ENCODE assay signal across 8 mouse cellular contexts in genomic region chr16:33833429-33833753, GRCm38 (mm10). TPM values are rescaled to one million over a fixed set of nuclear protein-coding genes. Genes with fewer than 3 reads are reported as not detected.
DNase-seq lines count a peak whose midpoint lies in the region; ATAC-seq and TF ChIP-seq lines count a peak whose summit lies in the region.

No protein-coding gene starts in this region.

- peak overlapping the region; percentile 62 for H3K4me2 ChIP-seq in CH12.LX (ENCODE audit: insufficient read depth, low read depth, poor library complexity, severe bottlenecking)
- peak overlapping the region; percentile 43 for H3K4me2 ChIP-seq in forebrain, embryonic 16.5 days (ENCODE audit: low read length)
- peak overlapping the region; percentile 59 for H3K4me2 ChIP-seq in liver, embryonic 14.5 days (ENCODE audit: low read depth)

- TF ChIP-seq EP300 in CH12.LX (IDR thresholded peaks at IDR 0.05; ENCODE audit: low read length): no peak
- no peak for TF ChIP-seq EP300 in liver, embryonic 14.5 days (IDR thresholded peaks at IDR 0.05; ENCODE audit: low read depth)

- H3K9ac ChIP-seq in CH12.LX (ENCODE audit: insufficient read depth, low read depth): peak overlapping the region; percentile 43
- H3K9ac ChIP-seq in forebrain, embryonic 16.5 days (replicated peaks; ENCODE audit: low read depth, low read length): no peak overlapping the region
- H3K9ac ChIP-seq in liver, embryonic 14.5 days (replicated peaks): no peak overlapping the region

- H3K9me3 ChIP-seq in heart, embryonic 10.5 days: no peaks in the 10 kb centered on the region
- no peaks in the 10 kb centered on the region for H3K9me3 ChIP-seq in CH12.LX (replicated peaks; ENCODE audit: low read length)
- H3K9me3 ChIP-seq in forebrain, embryonic 16.5 days (ENCODE audit: control insufficient read depth, low read length): no peaks in the 10 kb centered on the region
- no peaks in the 10 kb centered on the region for H3K9me3 ChIP-seq in liver, embryonic 14.5 days (ENCODE audit: control insufficient read depth, low read length)

- dilution Hi-C loops in CH12.LX (cut with MboI; ENCODE audit: extremely low pct_ligation_motif_present, extremely low pct_unique_long_range_greater_than_20kb, low sequenced_read_pairs): no loop called here

- peaks cover 52% of the 10 kb centered on the region for H3K4me1 ChIP-seq in heart, embryonic 10.5 days
- peaks cover 7 to 22% of the 10 kb centered on the region in 2 experiments for H3K4me1 ChIP-seq in CH12.LX (ENCODE audit: control insufficient read depth in 1 of 2, insufficient read depth in 2 of 2)
- H3K4me1 ChIP-seq in forebrain, embryonic 16.5 days (replicated peaks; ENCODE audit: control insufficient read depth, insufficient read depth, low read length): peaks cover 32% of the 10 kb centered on the region
- H3K4me1 ChIP-seq in liver, embryonic 14.5 days (replicated peaks; ENCODE audit: control insufficient read depth in 2 of 2, insufficient read depth in 2 of 2, low read length in 1 of 2): peaks cover 0 to 23% of the 10 kb centered on the region in 2 experiments; a peak in 2 of 4 replicates

- no peak for TF ChIP-seq RAD21 in CH12.LX (IDR thresholded peaks at IDR 0.05; ENCODE audit: low read depth, low read length)

- in situ Hi-C loops in CH12.LX (cut with MboI; ENCODE audit: low pct_ligation_motif_present, low pct_unique_long_range_greater_than_20kb, low sequenced_read_pairs): no loop called here

- ATAC-seq in forebrain, embryonic 16.5 days: no peak
- no peak for ATAC-seq in liver, embryonic 14.5 days (ENCODE audit: insufficient read depth)

- TF ChIP-seq CTCF in CH12.LX (conservative IDR thresholded peaks at IDR 0.05 in 1 of 2, IDR thresholded peaks at IDR 0.05 in 1 of 2; ENCODE audit: low read depth in 2 of 2, low read length in 2 of 2): no peak
- TF ChIP-seq CTCF in liver, embryonic 14.5 days (IDR thresholded peaks at IDR 0.05; ENCODE audit: low read depth): no peak

- no peak for TF ChIP-seq POLR2A in CH12.LX (IDR thresholded peaks at IDR 0.05; ENCODE audit: low read depth, low read length)

- DNase-seq in heart, embryonic 10.5 days (ENCODE audit: low spot score): no peak
- no peak for DNase-seq in heart, postnatal 14 days
- no peak for DNase-seq in CH12.LX (ENCODE audit: extremely low read depth)
- no peak for DNase-seq in liver, embryonic 14.5 days (ENCODE audit: low read depth in 3 of 3, low spot score in 3 of 3)
- no peak for DNase-seq in right cerebral cortex, adult 18-20 months
- no peak for DNase-seq in adrenal gland, postnatal 10 days
- DNase-seq in ovary, postnatal 36 days (ENCODE audit: low spot score): no peak

- H3K4me3 ChIP-seq in heart, embryonic 10.5 days: peak overlapping the region; percentile 57
- H3K4me3 ChIP-seq in CH12.LX (replicated peaks in 1 of 3; ENCODE audit: low read depth in 2 of 3, low read length in 2 of 3, poor library complexity in 1 of 3): peak overlapping the region in 1 of 3 experiments; percentile 18
- H3K4me3 ChIP-seq in forebrain, embryonic 16.5 days (replicated peaks; ENCODE audit: low read length): no peak overlapping the region
- H3K4me3 ChIP-seq in liver, embryonic 14.5 days (ENCODE audit: insufficient read depth in 1 of 2, low read depth in 2 of 2, low read length in 2 of 2): 0 out of 4 replicates have a peak overlapping the region, but pooled peaks of 1 of the 2 experiments have one; percentile 12

- intact Hi-C loops in heart, postnatal 14 days (cut with DNase I): loop anchor here (5.0 kb wide), 1 partner anchor 59 kb away; no protein-coding TSS in a partner anchor

- 0 out of 2 replicates have a peak, but pooled peaks cover 3% of the 10 kb centered on the region for H3K36me3 ChIP-seq in heart, embryonic 10.5 days
- H3K36me3 ChIP-seq in CH12.LX (replicated peaks in 1 of 2; ENCODE audit: control insufficient read depth in 1 of 2, insufficient read depth in 1 of 2, low read length in 1 of 2): no peaks in the 10 kb centered on the region
- H3K36me3 ChIP-seq in forebrain, embryonic 16.5 days (ENCODE audit: control insufficient read depth, insufficient read depth): no peaks in the 10 kb centered on the region
- no peaks in the 10 kb centered on the region for H3K36me3 ChIP-seq in liver, embryonic 14.5 days (replicated peaks; ENCODE audit: control insufficient read depth, insufficient read depth, low read depth)

- H3K79me2 ChIP-seq in CH12.LX (replicated peaks; ENCODE audit: control insufficient read depth, extremely low read depth, insufficient read depth, poor library complexity, severe bottlenecking): no peaks in the 10 kb centered on the region

- 8% methylated on average over 5 of the region's 5 CpGs for WGBS in heart, embryonic 10.5 days
- 3% methylated on average over 5 of the region's 5 CpGs for WGBS in forebrain, embryonic 16.5 days
- WGBS in liver, embryonic 14.5 days (ENCODE audit: insufficient replicate concordance): 10% methylated on average over 5 of the region's 5 CpGs

- peak overlapping the region; percentile 85 for H3K27ac ChIP-seq in heart, embryonic 10.5 days
- no peak overlapping the region for H3K27ac ChIP-seq in CH12.LX (ENCODE audit: insufficient read depth, low read depth)
- H3K27ac ChIP-seq in forebrain, embryonic 16.5 days (ENCODE audit: low read length): no peak overlapping the region
- no peak overlapping the region; the same call in 1 of the 2 replicates for H3K27ac ChIP-seq in liver, embryonic 14.5 days

- no peaks in the 10 kb centered on the region for H3K27me3 ChIP-seq in heart, embryonic 10.5 days (ENCODE audit: insufficient read depth, poor library complexity, severe bottlenecking)
- H3K27me3 ChIP-seq in CH12.LX (replicated peaks): peaks cover 31% of the 10 kb centered on the region
- H3K27me3 ChIP-seq in forebrain, embryonic 16.5 days (replicated peaks; ENCODE audit: control insufficient read depth, insufficient read depth, low read length): peaks cover 22% of the 10 kb centered on the region
- H3K27me3 ChIP-seq in liver, embryonic 14.5 days (ENCODE audit: control insufficient read depth, insufficient read depth, low read length): peaks cover 49% of the 10 kb centered on the region

TF ChIP-seq in CH12.LX, 34 proteins besides CTCF, POLR2A, EP300 and RAD21:
- TF ChIP-seq TCF12 (IDR thresholded peaks at IDR 0.05; ENCODE audit: low read depth, low read length) (no peak), SIN3A (IDR thresholded peaks at IDR 0.05; ENCODE audit: low read length) (no peak), KAT2A (IDR thresholded peaks at IDR 0.05; ENCODE audit: insufficient replicate concordance, low read length) (no peak), NELFE (IDR thresholded peaks at IDR 0.05; ENCODE audit: low read depth, low read length) (no peak; the same call in 1 of the 2 replicates), IRF4 (IDR thresholded peaks at IDR 0.05; ENCODE audit: low read depth, low read length) (peak; percentile 42; the same call in 1 of the 2 replicates), POLR2AphosphoS2 (IDR thresholded peaks at IDR 0.05; ENCODE audit: low read depth, low read length) (no peak), ZC3H11A (IDR thresholded peaks at IDR 0.05; ENCODE audit: low read depth, low read length) (no peak), ZKSCAN1 (IDR thresholded peaks at IDR 0.05; ENCODE audit: borderline replicate concordance, low read depth, low read length) (no peak), MAX (IDR thresholded peaks at IDR 0.05; ENCODE audit: low read length) (no peak), NRF1 (IDR thresholded peaks at IDR 0.05; ENCODE audit: low read depth, low read length) (no peak), JUN (IDR thresholded peaks at IDR 0.05; ENCODE audit: insufficient read depth, low read depth, low read length) (0 out of 2 replicates have a peak, but pooled peaks have one; percentile 7), CHD2 (IDR thresholded peaks at IDR 0.05; ENCODE audit: low read length) (no peak), MAZ (IDR thresholded peaks at IDR 0.05; ENCODE audit: low read depth, low read length) (peak; percentile 65; the same call in 1 of the 2 replicates), MAFK (IDR thresholded peaks at IDR 0.05; ENCODE audit: insufficient replicate concordance, low read length) (no peak), TBP (conservative IDR thresholded peaks at IDR 0.05; ENCODE audit: low read depth, low read length) (no peak), ZMIZ1 (IDR thresholded peaks at IDR 0.05; ENCODE audit: low read depth, low read length) (no peak), JUND (conservative IDR thresholded peaks at IDR 0.05; ENCODE audit: low read depth, low read length) (no peak), ETS1 (conservative IDR thresholded peaks at IDR 0.05; ENCODE audit: low read depth, low read length) (no peak), MYC (IDR thresholded peaks at IDR 0.05; ENCODE audit: low read depth, low read length) (no peak), MXI1 (IDR thresholded peaks at IDR 0.05; ENCODE audit: low read depth, low read length) (no peak), E2F4 (IDR thresholded peaks at IDR 0.05; ENCODE audit: insufficient replicate concordance, low read depth, low read length) (no peak)

RNA-seq across cellular contexts. Expression of gene Itgb5, which starts 3.9 kb away (rescaled TPM):
- 35.0 and 37.3 TPM in 2 replicates for polyA plus RNA-seq in heart, embryonic 10.5 days (2016; fragmentation: Nextera tagmentation; extraction: Ambion mirVana)
- 10 to 100 TPM; 66.7 to 72.8 TPM for total RNA-seq in heart, postnatal 14 days (2021)
- total RNA-seq in CH12.LX (2012; rRNA removed): 11.5 and 20.1 TPM in 2 replicates
- total RNA-seq in CH12.LX (2014; rRNA removed): 0.65 and 0.85 TPM in 2 replicates
- 1.1 and 1.8 TPM in 2 replicates for polyA plus RNA-seq in CH12.LX (2012; ENCODE audit: insufficient read length, low read depth)
- 7.7 and 10.5 TPM in 2 replicates for polyA plus RNA-seq in forebrain, embryonic 16.5 days (2015; fragmentation: Nextera tagmentation; extraction: Ambion mirVana)
- polyA plus RNA-seq in liver, embryonic 14.5 days (2012; rRNA removed): 13.7 and 14.1 TPM in 2 replicates
- polyA plus RNA-seq in liver, embryonic 14.5 days (2014; fragmentation: Nextera tagmentation; extraction: Ambion mirVana): 10.8 and 13.9 TPM in 2 replicates
- 100 to 1,000 TPM; 106 to 114 TPM for total RNA-seq in adrenal gland, postnatal 10 days (2021)

RNA-seq across cellular contexts. Expression of gene Muc13, which starts 39.6 kb away (rescaled TPM):
- polyA plus RNA-seq in heart, embryonic 10.5 days (2016; fragmentation: Nextera tagmentation; extraction: Ambion mirVana): 0.36 and 1.7 TPM in 2 replicates
- under 1 TPM; 0.12 to 0.17 TPM for total RNA-seq in heart, postnatal 14 days (2021)
- total RNA-seq in CH12.LX (2012; rRNA removed): not detected in 2 replicates
- total RNA-seq in CH12.LX (2014; rRNA removed): not detected in 2 replicates
- not detected in 2 replicates for polyA plus RNA-seq in CH12.LX (2012; ENCODE audit: insufficient read length, low read depth)
- polyA plus RNA-seq in forebrain, embryonic 16.5 days (2015; fragmentation: Nextera tagmentation; extraction: Ambion mirVana): 0.11 TPM in 1 of 2 replicates, not detected in the other
- 1.7 and 1.9 TPM in 2 replicates for polyA plus RNA-seq in liver, embryonic 14.5 days (2012; rRNA removed)
- polyA plus RNA-seq in liver, embryonic 14.5 days (2014; fragmentation: Nextera tagmentation; extraction: Ambion mirVana): 1.4 and 1.5 TPM in 2 replicates
- under 1 TPM; 0.09 to 0.18 TPM for total RNA-seq in adrenal gland, postnatal 10 days (2021)
